Mouse (Mus musculus) MEL (cell line): Measurements from ENCODE around the gene Ccdc141. TPM values are rescaled to one million over a fixed set of nuclear protein-coding genes. Genes with fewer than 3 reads are reported as not detected.

ENCODE experiments used
- DNase-seq: peaks from one replicate; pipeline ENCODE4 v3.0.0; 2011; ENCODE audit warnings: low read depth, low spot score
- H3K27ac ChIP-seq: 2 replicates; pipeline ENCODE4 v1.5.1; 2012; ENCODE audit warnings: low read depth, mild to moderate bottlenecking, control low read depth, low read length, moderate library complexity; ENCODE audit not compliant: control insufficient read depth
- H3K27me3 ChIP-seq, 2 experiments: fragments of 150-350 bp in 1 of 2; sonication (generic) in 1 of 2; 2 replicates each; pipeline ENCODE4 v1.6.1; 2012; ENCODE audit warnings: low read length in 2 of 2, mild to moderate bottlenecking in 2 of 2, improper control_type of control experiment in 1 of 2, moderate library complexity in 1 of 2; ENCODE audit not compliant: insufficient read depth in 2 of 2, control insufficient read depth in 1 of 2
- H3K36me3 ChIP-seq, 2 experiments: 2 replicates each; pipeline ENCODE4 v1.6.1; 2012 to 2014; ENCODE audit warnings: low read length in 2 of 2, improper control_type of control experiment in 1 of 2, inconsistent platforms in 1 of 2, mild to moderate bottlenecking in 1 of 2; ENCODE audit not compliant: insufficient read depth in 2 of 2, control insufficient read depth in 1 of 2
- H3K4me1 ChIP-seq, 2 experiments: fragments of 150-350 bp in 1 of 2; sonication (generic) in 1 of 2; 2 replicates each; pipeline ENCODE4 v1.6.1; 2012; ENCODE audit warnings: low read length in 2 of 2, improper control_type of control experiment in 1 of 2, mild to moderate bottlenecking in 1 of 2; ENCODE audit not compliant: insufficient read depth in 2 of 2, control insufficient read depth in 1 of 2
- H3K4me3 ChIP-seq, 2 experiments: fragments of 150-350 bp in 1 of 2; sonication (generic) in 1 of 2; 2 replicates each; pipeline ENCODE4 v1.5.1; 2012; ENCODE audit warnings: low read depth in 2 of 2, low read length in 2 of 2, mild to moderate bottlenecking in 2 of 2, moderate library complexity in 2 of 2, control low read depth in 1 of 2, improper control_type of control experiment in 1 of 2; ENCODE audit not compliant: control insufficient read depth in 1 of 2, insufficient read depth in 1 of 2
- H3K79me2 ChIP-seq: 2 replicates; pipeline ENCODE4 v1.6.1; 2012; ENCODE audit warnings: mild to moderate bottlenecking, low read length, moderate library complexity; ENCODE audit not compliant: control insufficient read depth, poor library complexity, insufficient read depth
- H3K9ac ChIP-seq: 2 replicates; pipeline ENCODE4 v1.6.1; 2012; ENCODE audit warnings: low read depth, mild to moderate bottlenecking, control low read depth, low read length, moderate library complexity; ENCODE audit not compliant: control insufficient read depth, poor library complexity, severe bottlenecking
- H3K9me3 ChIP-seq: fragments of 150-350 bp; sonication (generic); replicated peaks from 2 replicates; pipeline ENCODE4 v1.6.1; 2012; ENCODE audit warnings: mild to moderate bottlenecking, low read length, improper control_type of control experiment, moderate library complexity; ENCODE audit not compliant: insufficient read depth
- CHD1 ChIP-seq: IDR thresholded peaks from 2 replicates; pipeline ENCODE4 v1.6.1; 2012; ENCODE audit warnings: low read depth, mild to moderate bottlenecking, inconsistent platforms, low read length, improper control_type of control experiment
- CHD2 ChIP-seq: IDR thresholded peaks from 2 replicates; pipeline ENCODE4 v1.6.1; 2011; ENCODE audit warnings: low read length, improper control_type of control experiment
- ELF1 ChIP-seq: IDR thresholded peaks from 2 replicates; pipeline ENCODE4 v1.6.1; 2014; ENCODE audit warnings: low read depth, mild to moderate bottlenecking, inconsistent platforms, low read length, improper control_type of control experiment, moderate library complexity
- EP300 ChIP-seq, 2 experiments: IDR thresholded peaks; 2 replicates each; pipeline ENCODE4 v1.6.1; 2011; ENCODE audit warnings: improper control_type of control experiment in 2 of 2, low read length in 2 of 2, low read depth in 1 of 2, mild to moderate bottlenecking in 1 of 2
- HCFC1 ChIP-seq: IDR thresholded peaks from 2 replicates; pipeline ENCODE4 v1.6.1; 2012; ENCODE audit warnings: low read depth, mild to moderate bottlenecking, inconsistent platforms, low read length, improper control_type of control experiment, moderate library complexity
- KAT2A ChIP-seq: conservative IDR thresholded peaks from 2 replicates; pipeline ENCODE4 v1.6.1; 2012; ENCODE audit warnings: low read depth, low read length, improper control_type of control experiment, inconsistent platforms
- MAFK ChIP-seq: IDR thresholded peaks from 2 replicates; pipeline ENCODE4 v1.6.1; 2011; ENCODE audit warnings: low read depth, mild to moderate bottlenecking, low read length, improper control_type of control experiment, borderline replicate concordance
- MAZ ChIP-seq: IDR thresholded peaks from 2 replicates; pipeline ENCODE4 v1.6.1; 2012; ENCODE audit warnings: low read depth, mild to moderate bottlenecking, inconsistent platforms, low read length, improper control_type of control experiment
- MEF2A ChIP-seq: IDR thresholded peaks from 2 replicates; pipeline ENCODE4 v1.6.1; 2014; ENCODE audit warnings: low read depth, mild to moderate bottlenecking, inconsistent platforms, low read length, improper control_type of control experiment; ENCODE audit not compliant: poor library complexity, insufficient replicate concordance, severe bottlenecking; ENCODE audit errors: extremely low read depth
- MYC ChIP-seq: IDR thresholded peaks from 2 replicates; pipeline ENCODE4 v1.6.1; 2011; ENCODE audit warnings: low read depth, mild to moderate bottlenecking, low read length, improper control_type of control experiment, moderate library complexity
- NELFE ChIP-seq: IDR thresholded peaks from 2 replicates; pipeline ENCODE4 v1.6.1; 2011; ENCODE audit warnings: low read depth, low read length, improper control_type of control experiment
- POLR2A ChIP-seq, 2 experiments: IDR thresholded peaks; 2 replicates each; pipeline ENCODE4 v1.6.1; 2011 to 2012; ENCODE audit warnings: low read length in 2 of 2, mild to moderate bottlenecking in 2 of 2, control low read depth in 1 of 2, improper control_type of control experiment in 1 of 2, low read depth in 1 of 2, moderate library complexity in 1 of 2; ENCODE audit not compliant: control insufficient read depth in 1 of 2, insufficient read depth in 1 of 2, poor library complexity in 1 of 2
- RAD21 ChIP-seq: IDR thresholded peaks from 2 replicates; pipeline ENCODE4 v1.6.1; 2011; ENCODE audit warnings: mild to moderate bottlenecking, low read depth, low read length, improper control_type of control experiment
- RCOR1 ChIP-seq: IDR thresholded peaks from 2 replicates; pipeline ENCODE4 v1.6.1; 2012; ENCODE audit warnings: low read depth, mild to moderate bottlenecking, inconsistent platforms, low read length, improper control_type of control experiment
- TBP ChIP-seq: IDR thresholded peaks from 2 replicates; pipeline ENCODE4 v1.8.0; 2011; ENCODE audit warnings: low read depth, low read length, improper control_type of control experiment
- USF2 ChIP-seq, 2 experiments: IDR thresholded peaks; 2 replicates each; pipeline ENCODE4 v1.6.1; 2011 to 2012; ENCODE audit warnings: improper control_type of control experiment in 2 of 2, low read length in 2 of 2, borderline replicate concordance in 1 of 2, inconsistent platforms in 1 of 2, low read depth in 1 of 2, mild to moderate bottlenecking in 1 of 2; ENCODE audit not compliant: insufficient read depth in 1 of 2
- ZC3H11A ChIP-seq: IDR thresholded peaks from 2 replicates; pipeline ENCODE4 v1.6.1; 2012; ENCODE audit warnings: low read depth, mild to moderate bottlenecking, inconsistent platforms, low read length, improper control_type of control experiment
- ZNF384 ChIP-seq: IDR thresholded peaks from 2 replicates; pipeline ENCODE4 v1.6.1; 2012; ENCODE audit warnings: low read depth, mild to moderate bottlenecking, inconsistent platforms, low read length, improper control_type of control experiment
- polyA plus RNA-seq, 2 experiments: library from polyadenylated mRNA; stranded (reverse) in 1 of 2; unstranded in 1 of 2; fragments of >175 nt in 1 of 2; fragments of >200 nt in 1 of 2; gene quantifications; 2 replicates each; pipeline versions ENCODE4 v1.2.1 to v1.2.4; 2012; ENCODE audit warnings: low replicate concordance in 2 of 2, low read depth in 1 of 2; ENCODE audit not compliant: insufficient read length in 2 of 2, insufficient read depth in 1 of 2, missing spikeins in 1 of 2
- total RNA-seq: library from RNA; depleted of rRNA; stranded (reverse); fragments of 300-350 nt; gene quantifications from 2 replicates; pipeline ENCODE4 v1.2.3, GENCODE M21; 2012

Ccdc141 gene
- total and polyA plus RNA-seq, 3 experiments, result 0.54 to 1.1 TPM; not detected in 1

GRCm38 (mm10) chr2:77164662-77165061, 5.8 kb downstream of the Ccdc141 start:
- Histone ChIP-seq H3K27me3 (no peaks in the 10 kb centered on the region), H3K9ac (no peak overlapping the region), H3K4me3 (no peak overlapping the region), H3K79me2 (no peaks in the 10 kb centered on the region), H3K27ac (no peak overlapping the region), H3K4me1 (no peaks in the 10 kb centered on the region), H3K9me3 (no peaks in the 10 kb centered on the region), H3K36me3 (no peaks in the 10 kb centered on the region)
- TF ChIP-seq CHD2, result no peak
- TF ChIP-seq HCFC1, result no peak
- TF ChIP-seq ZNF384, result no peak
- no peak for TF ChIP-seq USF2 (IDR thresholded peaks at IDR 0.05; ENCODE audit: borderline replicate concordance in 1 of 2, insufficient read depth in 1 of 2, low read depth in 1 of 2, low read length in 2 of 2)
- TF ChIP-seq EP300 (IDR thresholded peaks at IDR 0.05; ENCODE audit: low read depth in 1 of 2, low read length in 2 of 2), result no peak
- no peak for TF ChIP-seq MYC
- no peak for TF ChIP-seq MAZ
- TF ChIP-seq TBP, result no peak
- TF ChIP-seq MAFK, result no peak
- no peak for TF ChIP-seq MEF2A
- no peak for TF ChIP-seq POLR2A (IDR thresholded peaks at IDR 0.05; ENCODE audit: control insufficient read depth in 1 of 2, insufficient read depth in 1 of 2, low read depth in 1 of 2, low read length in 2 of 2, poor library complexity in 1 of 2)
- TF ChIP-seq ZC3H11A, result no peak
- no peak for TF ChIP-seq KAT2A
- TF ChIP-seq RCOR1, result no peak
- no peak for TF ChIP-seq CHD1
- DNase-seq, result no peak

DNA sequence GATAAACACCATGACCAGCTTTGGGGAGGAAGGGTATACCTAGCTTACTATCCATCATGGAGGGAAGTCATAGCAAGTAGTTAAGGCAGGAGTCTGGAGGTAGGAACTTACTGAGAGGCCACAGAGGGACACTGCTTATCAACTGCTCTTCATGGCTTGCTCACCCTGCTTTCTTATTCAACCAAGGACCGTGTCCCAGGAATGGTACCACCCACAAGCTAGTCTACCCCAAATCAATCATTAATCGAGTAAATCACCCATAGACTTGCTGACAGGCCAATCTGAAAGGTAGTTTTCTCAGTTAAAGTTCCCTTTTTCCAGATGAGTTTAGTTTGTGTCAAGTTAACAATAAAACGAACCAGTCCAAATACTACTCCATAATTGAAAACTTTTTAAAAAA, 7.1 kb downstream of the Ccdc141 start:
- Histone ChIP-seq H3K36me3 (no peaks in the 10 kb centered on the region), H3K9ac (no peak overlapping the region), H3K79me2 (no peaks in the 10 kb centered on the region), H3K27ac (no peak overlapping the region), H3K27me3 (no peaks in the 10 kb centered on the region), H3K4me3 (no peak overlapping the region), H3K9me3 (no peaks in the 10 kb centered on the region), H3K4me1 (no peaks in the 10 kb centered on the region)
- DNase-seq, result no peak
- TF ChIP-seq NELFE (no peak), MAFK (no peak), ELF1 (no peak), RAD21 (no peak), CHD1 (no peak), RCOR1 (no peak), MEF2A (no peak), CHD2 (no peak), ZNF384 (no peak)
